Mouse (Mus musculus) lung, postnatal 0 days (tissue): ENCODE data around the gene Ldah. TPM values are rescaled to one million over a fixed set of nuclear protein-coding genes. Genes with fewer than 3 reads are reported as not detected.

Source experiments
- ATAC-seq: fragments of 200-750 bp; cut with Nextera tagmentation; 2 replicates; pipeline ENCODE4 v1.8.0; 2017; ENCODE audit warnings: moderate library complexity
- DNase-seq: peaks from one replicate; pipeline ENCODE4 v3.0.0-alpha.2; 2016; ENCODE audit warnings: low spot score
- H3K27ac ChIP-seq: fragments of 300-500 bp; sonication (generic); 2 replicates; pipeline ENCODE4 v1.5.1; 2014; ENCODE audit warnings: antibody characterized with exemption, mild to moderate bottlenecking, low read length, mixed read lengths
- H3K27me3 ChIP-seq: fragments of 300-500 bp; sonication (generic); replicated peaks from 2 replicates; pipeline ENCODE4 v1.6.1; 2014; ENCODE audit warnings: low read length, mixed read lengths; ENCODE audit not compliant: insufficient read depth
- H3K36me3 ChIP-seq: fragments of 300-500 bp; sonication (generic); 2 replicates; pipeline ENCODE4 v1.6.1; 2014; ENCODE audit warnings: low read length, mixed read lengths; ENCODE audit not compliant: insufficient read depth
- H3K4me1 ChIP-seq: fragments of 300-500 bp; sonication (generic); 2 replicates; pipeline ENCODE4 v1.6.1; 2014; ENCODE audit warnings: antibody characterized with exemption, low read depth, low read length, mixed read lengths; ENCODE audit not compliant: insufficient read depth
- H3K4me2 ChIP-seq: fragments of 300-500 bp; sonication (generic); replicated peaks from 2 replicates; pipeline ENCODE4 v1.6.1; 2014; ENCODE audit warnings: low read depth, mild to moderate bottlenecking, low read length, moderate library complexity, mixed read lengths
- H3K4me3 ChIP-seq: fragments of 300-500 bp; sonication (generic); 2 replicates; pipeline ENCODE4 v1.5.1; 2014; ENCODE audit warnings: low read depth, low read length
- H3K9ac ChIP-seq: fragments of 300-500 bp; sonication (generic); replicated peaks from 2 replicates; pipeline ENCODE4 v1.6.1; 2014; ENCODE audit warnings: low read depth, mild to moderate bottlenecking
- H3K9me3 ChIP-seq: fragments of 300-500 bp; sonication (generic); 2 replicates; pipeline ENCODE4 v1.6.1; 2016; ENCODE audit warnings: low read length, mixed read lengths
- CTCF ChIP-seq: IDR thresholded peaks from 2 replicates; pipeline ENCODE4 v1.5.1; 2016; ENCODE audit warnings: antibody characterized with exemption, mild to moderate bottlenecking
- EP300 ChIP-seq: IDR thresholded peaks from 2 replicates; pipeline ENCODE4 v1.6.1; 2016; ENCODE audit warnings: antibody characterized with exemption, mild to moderate bottlenecking, control low read depth
- WGBS: fragments of 180-500 bp; shearing (Covaris S2); extraction: QIAGEN DNeasy Blood & Tissue Kit; methylation state at CpG from one replicate; pipeline ENCODE4 v1.1.7; 2014; 5-methylcytosine and 5-hydroxymethylcytosine counted together
- polyA plus RNA-seq: library from polyadenylated mRNA; unstranded; fragments of >200 nt; fragmentation: Nextera tagmentation; extraction: Ambion mirVana; gene quantifications from 2 replicates; pipeline ENCODE4 v1.2.1, GENCODE M21; 2015

Gene Ldah
- polyA plus RNA-seq, 1 experiment from 2014 or later: 45.5 TPM

DNA sequence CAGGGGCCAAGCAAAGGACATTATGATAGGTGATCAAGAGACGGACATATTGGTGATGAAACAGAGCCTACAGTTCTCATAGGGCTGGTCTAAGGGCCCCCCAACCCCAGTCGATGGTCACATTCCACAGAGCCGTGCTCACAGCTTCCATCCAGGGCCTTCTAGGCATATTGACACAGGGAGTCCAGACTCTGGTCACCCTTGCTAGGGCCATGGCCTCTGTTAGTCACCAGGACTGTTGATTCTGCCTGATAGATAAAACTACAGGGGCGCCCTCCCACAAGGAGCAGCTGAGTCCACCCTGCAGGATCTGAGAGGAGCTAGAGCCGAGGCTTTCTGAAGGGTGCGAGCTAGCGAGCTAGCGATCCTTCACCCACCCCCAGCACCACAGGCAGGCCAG is 125.7 kb downstream of the Ldah start:
- peaks cover 9% of the 10 kb centered on the region; the same call in 1 of the 2 replicates for H3K4me1 ChIP-seq
- DNase-seq (no peak), ATAC-seq (no peak)
- WGBS: 73% methylated on average over 8 of the region's 8 CpGs
- H3K36me3 ChIP-seq: 0 out of 2 replicates have a peak, but pooled peaks cover 8% of the 10 kb centered on the region
- no peak overlapping the region for H3K4me3 ChIP-seq
- no peak for TF ChIP-seq CTCF
- H3K27ac ChIP-seq: no peak overlapping the region
- H3K27me3 ChIP-seq: no peaks in the 10 kb centered on the region
- no peaks in the 10 kb centered on the region for H3K9me3 ChIP-seq
- H3K4me2 ChIP-seq: no peak overlapping the region
- H3K9ac ChIP-seq: no peak overlapping the region

GRCm38 (mm10) chr12:8334261-8334660 is 126.4 kb downstream of the Ldah start:
- WGBS: 66% methylated on average over 4 of the region's 4 CpGs
- H3K4me1 ChIP-seq: peaks cover 9% of the 10 kb centered on the region; the same call in 1 of the 2 replicates
- DNase-seq: no peak
- H3K27ac ChIP-seq: no peak overlapping the region
- no peaks in the 10 kb centered on the region for H3K27me3 ChIP-seq
- ATAC-seq: no peak
- H3K36me3 ChIP-seq: 0 out of 2 replicates have a peak, but pooled peaks cover 3% of the 10 kb centered on the region
- TF ChIP-seq CTCF: no peak
- TF ChIP-seq EP300: no peak
- H3K4me3 ChIP-seq: no peak overlapping the region
- no peaks in the 10 kb centered on the region for H3K9me3 ChIP-seq
- no peak overlapping the region for H3K9ac ChIP-seq
- H3K4me2 ChIP-seq: no peak overlapping the region

Other genes starting within 250 kb of the Ldah start
- 0.27 and 0.53 TPM in 2 replicates for gene Apob, start 230.5 kb upstream of the Ldah start, polyA plus RNA-seq
- not detected in 2 replicates for gene Gdf7, start 93.8 kb downstream of the Ldah start, polyA plus RNA-seq
- 8.6 and 8.7 TPM in 2 replicates for gene Hs1bp3, start 105.3 kb downstream of the Ldah start, polyA plus RNA-seq